Mouse (Mus musculus): ENCODE data around the gene Usp7. TPM values are rescaled to one million over a fixed set of nuclear protein-coding genes. Genes with fewer than 3 reads are reported as not detected.

Gene Usp7
- polyA plus RNA-seq, 1 experiment from 2014 or later, result 34.2 TPM

GRCm38 (mm10) chr16:8822586-8822985, 30.5 kb upstream of the Usp7 start:
- no peaks in the 10 kb centered on the region for H3K36me3 ChIP-seq (replicated peaks)
- no peak for ATAC-seq (replicated peaks)
- H3K4me3 ChIP-seq, result no peak overlapping the region
- H3K9me3 ChIP-seq, result no peaks in the 10 kb centered on the region
- H3K4me2 ChIP-seq, result no peak overlapping the region
- WGBS, result 86% methylated on average over 4 of the region's 4 CpGs
- no peak overlapping the region for H3K9ac ChIP-seq
- H3K4me1 ChIP-seq, result no peaks in the 10 kb centered on the region
- H3K27me3 ChIP-seq (replicated peaks), result no peaks in the 10 kb centered on the region
- H3K27ac ChIP-seq, result no peak overlapping the region

GRCm38 (mm10) chr16:8821429-8821828, 29.3 kb upstream of the Usp7 start:
- no peak overlapping the region for H3K27ac ChIP-seq

DNA sequence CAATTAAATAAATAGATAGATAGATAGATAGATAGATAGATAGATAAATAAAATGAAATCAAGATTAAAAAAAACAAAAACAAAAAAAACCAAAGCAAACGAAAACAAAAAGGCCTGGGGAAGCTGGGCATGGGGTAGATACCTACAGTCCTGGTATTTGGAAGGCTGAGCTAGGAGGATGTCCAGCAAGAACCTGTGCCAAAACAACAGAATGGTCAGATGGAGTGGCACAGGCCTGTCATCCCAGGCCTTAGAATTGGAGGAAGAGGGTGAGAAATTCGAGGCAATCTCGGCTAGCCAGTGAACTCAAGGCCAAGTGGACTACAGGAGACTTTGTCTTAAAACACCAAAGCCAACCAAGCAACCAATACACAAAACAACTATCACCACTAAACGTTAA, 25.8 kb upstream of the Usp7 start:
- Histone ChIP-seq H3K9me3 (no peaks in the 10 kb centered on the region), H3K36me3 (replicated peaks) (no peaks in the 10 kb centered on the region), H3K4me3 (no peak overlapping the region), H3K27ac (no peak overlapping the region), H3K4me2 (no peak overlapping the region), H3K4me1 (no peaks in the 10 kb centered on the region), H3K9ac (no peak overlapping the region), H3K27me3 (replicated peaks) (no peaks in the 10 kb centered on the region)
- no peak for ATAC-seq (replicated peaks)
- WGBS, result 77% methylated on average over 4 of the region's 4 CpGs

More at GRCm38 (mm10) chr16:8821429-8821828, 29.3 kb upstream of the Usp7 start:
- Histone ChIP-seq H3K27me3 (replicated peaks) (no peaks in the 10 kb centered on the region), H3K9ac (no peak overlapping the region), H3K4me3 (no peak overlapping the region), H3K9me3 (no peaks in the 10 kb centered on the region), H3K4me2 (no peak overlapping the region), H3K4me1 (no peaks in the 10 kb centered on the region), H3K36me3 (replicated peaks) (no peaks in the 10 kb centered on the region)
- no peak for ATAC-seq (replicated peaks)
- WGBS, result 94% methylated on average over 1 of the region's 1 CpGs

- no peaks in the 10 kb centered on the region for H3K36me3 ChIP-seq (replicated peaks)
- no peak overlapping the region for H3K4me3 ChIP-seq
- WGBS, result 94% methylated on average over 14 of the region's 14 CpGs
- no peaks in the 10 kb centered on the region for H3K27me3 ChIP-seq (replicated peaks)
- ATAC-seq (replicated peaks), result no peak
- H3K9ac ChIP-seq, result no peak overlapping the region
- H3K27ac ChIP-seq, result no peak overlapping the region
- no peaks in the 10 kb centered on the region for H3K9me3 ChIP-seq
- no peak overlapping the region for H3K4me2 ChIP-seq
- H3K4me1 ChIP-seq, result no peaks in the 10 kb centered on the region
Observed at GRCm38 (mm10) chr16:8810399-8811127, 18.5 kb upstream of the Usp7 start.

DNA sequence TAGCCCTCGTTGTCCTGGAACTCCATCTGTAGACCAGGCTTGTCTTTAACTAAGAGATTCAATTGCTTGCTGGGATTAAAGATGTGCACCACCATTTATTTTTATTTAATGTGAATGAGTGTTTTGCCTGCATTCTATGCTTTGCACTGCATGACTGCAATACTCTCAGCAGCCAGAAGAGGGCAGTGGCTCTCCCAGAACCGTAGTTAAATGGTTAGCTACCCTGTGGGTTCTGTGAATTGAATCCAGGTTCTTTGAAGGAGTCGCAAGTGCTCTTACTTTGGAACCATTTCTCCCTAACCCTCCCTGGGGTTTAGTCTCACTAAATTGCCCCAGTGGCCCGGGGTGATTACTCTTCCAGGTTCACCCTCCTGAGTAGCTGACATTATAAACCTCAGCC, 14.6 kb upstream of the Usp7 start:
- 21% methylated on average over 4 of the region's 4 CpGs for WGBS
- no peaks in the 10 kb centered on the region for H3K4me1 ChIP-seq
- no peak overlapping the region for H3K9ac ChIP-seq
- H3K36me3 ChIP-seq (replicated peaks), result no peaks in the 10 kb centered on the region
- H3K4me2 ChIP-seq, result no peak overlapping the region
- H3K27me3 ChIP-seq (replicated peaks), result no peaks in the 10 kb centered on the region
- no peaks in the 10 kb centered on the region for H3K9me3 ChIP-seq
- H3K4me3 ChIP-seq, result no peak overlapping the region
- ATAC-seq (replicated peaks), result no peak
- H3K27ac ChIP-seq, result no peak overlapping the region

DNA sequence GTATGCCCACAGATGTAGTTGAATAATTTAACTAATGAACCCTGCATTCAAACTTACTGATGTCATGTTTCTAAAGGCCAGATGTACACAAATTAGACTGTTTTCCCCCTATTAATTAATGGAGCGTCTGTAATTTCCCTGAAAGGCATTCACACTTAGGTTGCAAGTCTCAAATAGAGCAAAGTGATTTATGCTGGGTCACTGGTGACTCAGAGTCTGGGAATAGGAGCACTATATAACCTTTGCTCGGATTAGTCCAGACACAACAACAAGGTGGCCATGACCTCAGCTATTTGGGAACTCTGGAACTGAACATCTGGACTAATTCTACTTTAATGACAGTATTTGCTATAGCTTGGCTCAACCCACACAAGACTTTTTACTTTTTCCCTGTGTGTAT, 3.8 kb upstream of the Usp7 start:
- 82% methylated on average over 2 of the region's 2 CpGs for WGBS
- no peak overlapping the region for H3K27ac ChIP-seq
- H3K27me3 ChIP-seq (replicated peaks), result no peaks in the 10 kb centered on the region
- H3K4me3 ChIP-seq, result no peak overlapping the region
- no peaks in the 10 kb centered on the region for H3K9me3 ChIP-seq
- H3K4me1 ChIP-seq, result no peaks in the 10 kb centered on the region
- ATAC-seq (replicated peaks), result no peak
- H3K36me3 ChIP-seq (replicated peaks), result no peaks in the 10 kb centered on the region
- H3K9ac ChIP-seq, result no peak overlapping the region
- H3K4me2 ChIP-seq, result no peak overlapping the region

GRCm38 (mm10) chr16:8794952-8795351, 2.8 kb upstream of the Usp7 start:
- H3K27ac ChIP-seq, result no peak overlapping the region
- H3K27me3 ChIP-seq (replicated peaks), result no peaks in the 10 kb centered on the region
- H3K4me1 ChIP-seq, result no peaks in the 10 kb centered on the region
- H3K36me3 ChIP-seq (replicated peaks), result no peaks in the 10 kb centered on the region
- WGBS, result 2% methylated on average over 3 of the region's 3 CpGs
- H3K4me2 ChIP-seq, result no peak overlapping the region
- H3K4me3 ChIP-seq, result no peak overlapping the region
- no peaks in the 10 kb centered on the region for H3K9me3 ChIP-seq
- no peak overlapping the region for H3K9ac ChIP-seq
- no peak for ATAC-seq (replicated peaks)

DNA sequence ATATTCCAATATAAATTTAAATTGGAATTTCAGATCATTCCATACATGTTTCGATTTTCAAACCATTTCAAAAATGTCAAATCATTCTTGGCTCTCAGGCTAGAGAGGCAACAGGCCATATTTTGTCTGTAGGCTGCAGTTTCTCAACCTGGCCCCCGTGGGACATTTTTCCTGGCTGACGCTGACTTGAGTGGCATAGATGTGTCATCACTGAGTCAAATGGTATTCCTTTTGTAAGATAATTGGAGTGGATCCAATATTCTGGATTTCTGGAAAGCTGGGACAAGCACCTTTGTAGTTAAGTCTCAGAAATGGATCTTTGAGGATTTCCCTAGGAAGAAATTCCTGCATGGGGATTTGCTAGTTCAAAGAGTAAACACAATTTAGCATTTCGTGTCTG, 1.2 kb downstream of the Usp7 start:
- H3K4me1 ChIP-seq, result no peaks in the 10 kb centered on the region
- WGBS, result 77% methylated on average over 4 of the region's 4 CpGs
- no peaks in the 10 kb centered on the region for H3K27me3 ChIP-seq (replicated peaks)
- ATAC-seq (replicated peaks), result no peak
- no peak overlapping the region for H3K9ac ChIP-seq
- no peaks in the 10 kb centered on the region for H3K9me3 ChIP-seq
- no peaks in the 10 kb centered on the region for H3K36me3 ChIP-seq (replicated peaks)
- H3K27ac ChIP-seq, result no peak overlapping the region
- H3K4me2 ChIP-seq, result no peak overlapping the region
- H3K4me3 ChIP-seq, result no peak overlapping the region

DNA sequence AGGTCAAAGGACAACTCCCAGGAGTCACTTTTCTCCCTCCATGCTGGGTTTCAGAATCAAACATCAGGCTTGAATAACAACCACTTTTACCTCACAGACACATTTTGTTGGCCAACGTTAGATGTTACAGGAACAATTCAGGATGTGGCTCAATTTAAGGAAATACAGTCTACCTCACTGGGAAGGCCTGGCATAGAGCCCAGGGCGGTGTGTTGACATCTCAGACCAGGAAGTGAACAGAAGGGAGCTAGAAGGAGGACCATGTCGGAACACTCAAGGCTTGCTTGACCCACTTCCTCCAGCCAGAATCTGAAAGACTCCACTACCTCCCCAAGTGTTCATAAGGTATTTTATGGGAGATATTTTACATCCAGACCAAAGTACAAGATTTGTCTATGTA, 7.4 kb downstream of the Usp7 start:
- no peak overlapping the region for H3K4me2 ChIP-seq
- H3K27me3 ChIP-seq (replicated peaks), result no peaks in the 10 kb centered on the region
- no peak overlapping the region for H3K27ac ChIP-seq
- H3K4me1 ChIP-seq, result no peaks in the 10 kb centered on the region
- H3K9me3 ChIP-seq, result no peaks in the 10 kb centered on the region
- H3K4me3 ChIP-seq, result no peak overlapping the region
- H3K9ac ChIP-seq, result no peak overlapping the region
- H3K36me3 ChIP-seq (replicated peaks), result no peaks in the 10 kb centered on the region
- WGBS, result 79% methylated on average over 3 of the region's 3 CpGs
- no peak for ATAC-seq (replicated peaks)

- no peak overlapping the region for H3K9ac ChIP-seq
- no peak overlapping the region for H3K4me2 ChIP-seq
- H3K4me3 ChIP-seq, result no peak overlapping the region
- no peaks in the 10 kb centered on the region for H3K36me3 ChIP-seq (replicated peaks)
- H3K9me3 ChIP-seq, result no peaks in the 10 kb centered on the region
- H3K27me3 ChIP-seq (replicated peaks), result no peaks in the 10 kb centered on the region
- no peak overlapping the region for H3K27ac ChIP-seq
- 86% methylated on average over 16 of the region's 16 CpGs for WGBS
- no peaks in the 10 kb centered on the region for H3K4me1 ChIP-seq
- ATAC-seq (replicated peaks), result no peak
Observed at GRCm38 (mm10) chr16:8783198-8783913, 8.8 kb downstream of the Usp7 start.

GRCm38 (mm10) chr16:8781660-8782059, 10.4 kb downstream of the Usp7 start:
- no peaks in the 10 kb centered on the region for H3K27me3 ChIP-seq (replicated peaks)
- H3K9me3 ChIP-seq, result no peaks in the 10 kb centered on the region
- H3K4me2 ChIP-seq, result no peak overlapping the region
- H3K4me1 ChIP-seq, result no peaks in the 10 kb centered on the region
- H3K36me3 ChIP-seq (replicated peaks), result no peaks in the 10 kb centered on the region
- 92% methylated on average over 2 of the region's 2 CpGs for WGBS
- no peak overlapping the region for H3K27ac ChIP-seq
- no peak for ATAC-seq (replicated peaks)
- no peak overlapping the region for H3K9ac ChIP-seq
- no peak overlapping the region for H3K4me3 ChIP-seq

- no peak overlapping the region for H3K4me2 ChIP-seq
- no peak overlapping the region for H3K9ac ChIP-seq
- ATAC-seq (replicated peaks), result no peak
- no peaks in the 10 kb centered on the region for H3K36me3 ChIP-seq (replicated peaks)
- no peak overlapping the region for H3K4me3 ChIP-seq
- 63% methylated on average over 6 of the region's 6 CpGs for WGBS
- no peaks in the 10 kb centered on the region for H3K9me3 ChIP-seq
- no peak overlapping the region for H3K27ac ChIP-seq
- no peaks in the 10 kb centered on the region for H3K4me1 ChIP-seq
- no peaks in the 10 kb centered on the region for H3K27me3 ChIP-seq (replicated peaks)
Observed at GRCm38 (mm10) chr16:8781191-8781590, 10.9 kb downstream of the Usp7 start.

DNA sequence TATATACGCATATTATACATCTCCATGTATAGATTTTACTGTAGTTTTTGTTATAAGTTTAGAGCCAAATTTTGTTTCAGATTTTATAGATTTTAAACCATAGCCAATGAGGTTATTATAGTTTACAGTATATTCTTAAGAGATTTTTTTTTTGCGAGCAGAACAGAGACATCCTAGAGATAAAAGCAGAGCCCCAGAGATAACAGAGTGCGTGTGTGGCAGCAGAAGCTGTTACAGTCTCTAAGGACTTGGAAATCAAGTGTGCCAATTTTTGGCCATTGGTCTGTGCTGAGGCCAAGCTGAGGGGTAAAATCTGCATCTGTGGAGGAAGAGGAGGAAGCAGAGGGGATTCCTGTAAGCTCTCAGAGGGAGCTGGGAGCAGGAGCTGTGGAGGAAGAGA, 11.9 kb downstream of the Usp7 start:
- Histone ChIP-seq H3K9ac (no peak overlapping the region), H3K4me1 (no peaks in the 10 kb centered on the region), H3K36me3 (replicated peaks) (no peaks in the 10 kb centered on the region), H3K4me2 (no peak overlapping the region), H3K27me3 (replicated peaks) (no peaks in the 10 kb centered on the region), H3K9me3 (no peaks in the 10 kb centered on the region), H3K27ac (no peak overlapping the region), H3K4me3 (no peak overlapping the region)
- whole genome bisulfite sequencing, result 87% methylated on average over 3 of the region's 3 CpGs
- no peak for ATAC-seq (replicated peaks)

Data from midbrain, embryonic 15.5 days (tissue).